Mouse (Mus musculus): Measurements from ENCODE around the gene Rpl18.

The Rpl18 gene

DNA sequence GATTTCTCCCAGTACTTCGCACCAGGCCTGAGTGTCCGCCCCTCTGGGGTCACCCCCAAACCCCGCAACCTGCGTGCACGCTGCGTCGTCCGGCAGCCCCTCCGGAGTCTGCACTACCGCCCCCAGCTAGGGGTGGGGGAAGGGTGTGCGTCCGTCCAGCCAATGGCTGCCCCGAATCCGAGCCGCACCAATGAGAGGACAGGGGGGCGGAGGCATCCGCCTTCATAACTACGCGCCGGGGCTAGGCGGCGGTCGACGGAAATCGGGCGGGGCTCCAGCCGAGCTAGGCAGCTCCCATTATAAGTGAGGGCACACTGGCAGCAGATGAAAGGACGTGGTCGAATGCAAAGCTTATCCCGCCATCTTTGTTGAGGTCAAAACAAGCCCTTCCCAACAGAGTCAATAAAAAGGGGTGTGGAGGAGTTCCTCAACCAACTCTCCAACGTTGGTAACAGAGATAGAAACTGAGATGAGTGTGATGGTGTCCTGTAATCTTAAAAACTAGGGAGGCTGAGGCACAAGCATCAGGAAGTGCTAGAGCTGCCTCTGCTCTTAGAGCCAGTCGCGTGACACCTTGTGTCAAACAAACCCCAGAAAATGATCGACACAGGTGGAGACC lies at the start of gene Rpl18:
Rpl18 (plus strand) TSS at position 368 of the 619 bp plus-strand sequence.
- peak; percentile 97 to 99 for DNase-seq (ENCODE audit: low spot score in 2 of 2)

DNA sequence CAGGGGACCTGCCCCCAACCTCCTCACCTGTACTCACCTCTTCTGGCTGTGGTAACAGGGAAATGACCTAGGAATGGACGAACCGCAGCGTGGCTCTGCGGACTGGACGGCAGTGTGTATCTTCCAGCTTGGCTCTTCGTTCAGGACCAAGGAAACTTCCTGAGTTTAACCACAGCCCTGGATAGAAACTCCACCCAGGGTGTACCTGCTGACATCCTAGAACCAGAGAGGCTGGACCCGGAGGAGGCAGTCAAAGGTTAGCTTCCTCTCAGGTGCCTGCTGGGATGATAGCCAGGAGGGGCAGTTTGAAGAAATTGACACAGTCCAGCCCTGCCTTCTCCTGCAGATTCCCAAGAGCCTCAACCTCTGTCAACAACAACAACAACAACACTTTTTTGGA lies 49.1 kb upstream of the Rpl18 start, which contains the start of gene Fut2:
Fut2 (minus strand) TSS at position 234 of the 400 bp plus-strand sequence.
- DNase-seq (ENCODE audit: low spot score in 2 of 2) = no peak

DNA sequence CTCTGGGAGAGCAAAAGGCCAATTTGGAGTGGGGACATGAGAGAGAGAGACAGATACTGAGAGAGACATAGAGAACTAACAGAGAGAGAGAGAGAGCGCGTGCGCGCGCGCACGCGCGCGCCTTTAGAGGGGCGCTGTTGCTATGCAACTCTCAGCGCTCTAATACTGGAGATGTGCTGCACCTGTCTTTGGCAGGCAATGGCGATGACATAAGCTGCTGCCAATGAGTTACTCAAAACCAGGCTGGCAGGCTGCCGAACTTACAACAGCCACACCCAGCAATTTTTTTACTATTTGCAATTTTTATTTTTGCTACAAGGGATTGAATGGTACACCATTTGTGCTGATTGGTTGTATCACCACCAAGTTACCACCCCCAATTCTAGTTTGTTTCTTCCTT lies 47.5 kb upstream of the Rpl18 start:
- DNase-seq (ENCODE audit: low spot score in 2 of 2) = no peak

DNA sequence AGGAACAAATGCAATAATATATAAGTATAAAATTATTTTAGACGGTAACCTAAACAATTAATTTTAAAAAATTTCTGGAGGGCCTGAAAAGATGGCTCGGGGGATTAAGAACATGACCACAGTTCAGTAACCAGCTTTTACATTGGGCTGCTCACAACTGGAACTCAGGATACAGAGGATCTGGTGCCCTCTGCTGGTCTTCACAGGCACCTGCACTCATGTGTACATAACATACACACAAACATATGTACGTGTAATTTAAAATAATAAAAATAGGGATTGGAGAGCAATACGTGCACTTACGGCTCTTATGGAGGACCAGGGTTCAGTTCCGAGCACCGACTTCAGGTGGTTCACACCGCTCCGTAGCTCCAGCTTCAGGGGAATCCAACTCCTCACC lies 46.3 kb upstream of the Rpl18 start:
- DNase-seq (ENCODE audit: low spot score in 2 of 2) = no peak

DNA sequence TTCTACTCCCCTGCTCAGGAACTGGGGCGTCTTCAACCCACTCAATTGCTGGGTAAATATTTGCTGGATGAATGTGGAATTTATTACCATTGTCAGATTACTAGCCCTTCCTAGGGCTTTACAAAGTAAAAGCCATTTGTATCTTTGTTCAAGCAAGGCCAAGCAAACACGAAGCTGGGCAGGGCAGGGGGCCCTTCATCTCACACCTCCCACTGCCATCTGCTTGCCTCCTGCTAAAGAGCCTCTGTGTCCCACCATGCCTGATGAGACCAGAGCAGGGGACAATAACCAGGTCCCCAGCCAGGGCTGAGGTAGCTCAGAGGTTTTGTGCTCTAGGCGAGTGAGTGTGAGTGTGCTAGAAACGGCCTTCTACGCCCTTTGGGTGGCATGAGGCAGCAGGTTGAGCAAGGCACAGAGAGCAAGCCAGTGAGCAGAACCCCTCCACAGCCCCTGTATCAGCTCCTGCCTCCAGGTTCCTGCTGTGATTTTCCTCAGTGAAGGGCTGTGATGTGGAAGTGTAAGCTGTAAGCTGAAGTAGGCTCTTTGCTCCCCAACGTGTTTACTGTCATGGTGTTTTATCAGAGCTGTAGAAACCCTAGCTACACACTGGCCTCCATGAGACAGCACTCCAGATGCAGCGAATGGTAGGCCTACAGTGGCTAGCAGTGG lies 37.5 kb upstream of the Rpl18 start:
- DNase-seq (ENCODE audit: low spot score in 2 of 2) = no peak

DNA sequence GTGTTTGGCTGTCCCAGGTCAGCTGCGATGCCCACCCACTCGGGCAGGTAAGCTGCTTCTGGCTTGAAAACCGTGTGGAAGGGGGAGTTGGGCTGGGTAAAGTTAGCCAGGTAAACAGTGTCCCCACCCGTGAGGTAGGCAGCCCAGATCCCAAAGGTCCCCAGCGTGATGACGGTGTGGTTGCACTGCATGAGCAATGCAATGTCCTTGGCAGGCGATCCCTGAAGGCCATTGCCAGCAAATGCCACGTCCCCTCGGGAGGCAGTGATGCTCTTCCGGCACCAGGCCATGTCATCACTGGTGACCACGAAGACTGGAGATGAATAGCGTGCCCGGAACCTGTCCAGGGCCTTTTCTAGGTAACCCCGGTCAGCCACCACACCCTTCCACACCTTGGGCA lies 36.7 kb upstream of the Rpl18 start:
- no peak for DNase-seq (ENCODE audit: low spot score in 2 of 2)

DNA sequence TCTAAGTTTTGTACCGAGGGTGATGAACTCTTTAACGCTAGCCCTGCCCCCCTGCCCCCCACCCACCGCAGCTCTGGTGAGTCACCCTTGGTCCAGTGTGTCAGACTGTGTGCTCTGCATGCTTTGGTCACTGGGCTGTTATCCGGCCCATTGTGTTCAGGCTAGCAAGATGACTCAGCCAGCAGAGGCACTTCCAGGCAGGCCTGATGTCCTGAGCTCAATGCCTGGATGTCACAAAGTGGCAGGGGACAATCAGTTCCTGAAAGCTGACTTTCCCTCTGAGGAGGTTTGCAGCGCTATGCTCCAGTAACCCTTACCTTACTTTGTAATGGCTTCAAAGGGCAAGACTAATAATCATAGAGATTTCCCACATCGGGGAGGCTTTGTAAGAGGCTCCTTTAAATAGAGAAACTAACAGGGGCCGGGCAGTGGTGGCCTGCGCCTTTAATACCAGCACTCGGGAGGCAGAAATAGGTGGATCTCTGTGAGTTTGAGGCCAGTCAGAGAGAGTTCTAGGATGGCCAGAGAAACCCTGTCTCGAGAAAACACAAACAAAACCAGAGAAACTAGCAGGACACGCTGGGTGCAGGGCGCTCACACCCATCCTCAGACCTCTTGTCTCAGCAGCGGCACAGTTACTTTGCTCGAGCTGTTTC lies 35.2 kb upstream of the Rpl18 start:
- no peak for DNase-seq (ENCODE audit: low spot score in 2 of 2)

DNA sequence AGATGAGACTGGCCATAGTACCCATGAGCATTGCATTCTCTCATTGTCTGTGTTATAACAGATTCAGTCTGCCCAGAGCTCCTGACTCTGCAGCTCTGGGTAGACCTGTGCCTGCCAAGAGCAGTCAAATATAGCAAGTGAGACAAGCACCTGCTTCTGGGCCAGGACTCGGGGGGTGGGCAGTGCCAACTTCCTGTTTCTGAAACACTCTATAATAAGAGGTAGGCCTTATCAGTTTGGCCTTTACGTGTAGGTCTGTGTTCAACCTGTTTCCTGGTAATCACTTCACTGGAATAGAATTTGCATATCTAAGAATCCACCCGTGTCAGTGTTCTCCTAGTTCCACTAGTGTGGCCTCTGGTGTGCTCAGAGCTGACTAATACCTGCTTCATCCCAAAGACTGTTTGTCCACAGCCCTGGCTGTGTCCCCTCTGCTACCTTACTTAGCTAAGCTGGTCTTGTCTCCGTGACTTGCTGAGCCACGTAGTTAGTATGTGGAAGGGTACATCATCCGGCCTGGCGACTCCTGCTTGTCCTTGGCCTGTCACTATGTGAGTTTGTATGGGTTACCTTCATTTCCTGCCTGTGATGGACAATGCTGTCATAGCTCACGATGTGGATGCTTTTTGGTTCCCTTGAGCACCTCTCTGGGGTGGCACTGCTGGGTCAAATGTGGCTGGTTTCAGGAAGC lies 34.1 kb upstream of the Rpl18 start:
- no peak for DNase-seq (ENCODE audit: low spot score in 2 of 2)

DNA sequence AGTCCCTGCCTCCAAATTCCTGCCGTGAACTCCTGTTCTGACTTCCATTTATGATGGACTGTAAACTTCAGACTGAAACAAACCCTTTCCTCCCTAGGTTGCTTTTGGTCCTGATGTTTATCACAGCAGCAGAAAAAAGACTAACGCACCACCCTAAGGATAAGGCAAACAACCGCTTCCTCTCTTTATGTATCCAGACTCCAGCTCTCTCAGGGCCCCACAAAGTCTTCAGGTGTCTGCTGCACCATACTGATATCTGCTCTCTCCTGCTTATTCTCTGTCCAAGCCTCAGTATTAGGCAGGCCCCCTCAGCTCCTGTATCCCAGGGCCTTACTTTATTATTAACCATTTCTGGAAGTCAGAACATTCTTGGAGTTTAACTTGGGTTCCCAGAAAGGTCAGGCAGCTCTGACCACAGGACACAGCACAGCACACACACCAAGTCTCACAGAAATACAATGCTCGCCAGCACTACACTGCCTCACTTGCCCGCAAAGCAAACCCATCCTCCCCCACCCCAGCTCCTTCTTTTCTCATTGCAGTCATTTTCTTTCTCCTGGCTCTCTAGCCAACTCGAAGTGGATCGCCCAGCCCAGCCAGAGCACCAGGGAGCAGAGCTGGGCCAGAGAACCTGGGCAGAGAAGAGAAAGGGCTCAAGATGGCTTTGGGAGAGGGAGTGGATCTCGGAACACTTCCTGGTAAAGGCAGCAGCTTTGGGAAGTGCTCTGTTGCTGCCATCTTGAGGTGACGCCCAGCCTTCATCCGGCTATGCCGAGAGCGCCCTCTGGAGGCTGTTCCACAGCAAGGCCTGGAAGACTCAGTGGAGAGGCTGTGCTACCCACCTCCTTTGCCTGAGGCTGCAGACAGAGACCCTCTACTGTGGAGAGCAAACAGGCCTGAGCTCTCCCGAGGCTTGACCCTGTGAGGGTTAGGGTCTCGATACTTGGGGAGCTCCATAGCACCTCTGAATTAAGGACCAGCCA lies 32.8 kb upstream of the Rpl18 start:
- peak in 1 of 2 experiments; percentile 85 for DNase-seq (ENCODE audit: low spot score in 2 of 2)

DNA sequence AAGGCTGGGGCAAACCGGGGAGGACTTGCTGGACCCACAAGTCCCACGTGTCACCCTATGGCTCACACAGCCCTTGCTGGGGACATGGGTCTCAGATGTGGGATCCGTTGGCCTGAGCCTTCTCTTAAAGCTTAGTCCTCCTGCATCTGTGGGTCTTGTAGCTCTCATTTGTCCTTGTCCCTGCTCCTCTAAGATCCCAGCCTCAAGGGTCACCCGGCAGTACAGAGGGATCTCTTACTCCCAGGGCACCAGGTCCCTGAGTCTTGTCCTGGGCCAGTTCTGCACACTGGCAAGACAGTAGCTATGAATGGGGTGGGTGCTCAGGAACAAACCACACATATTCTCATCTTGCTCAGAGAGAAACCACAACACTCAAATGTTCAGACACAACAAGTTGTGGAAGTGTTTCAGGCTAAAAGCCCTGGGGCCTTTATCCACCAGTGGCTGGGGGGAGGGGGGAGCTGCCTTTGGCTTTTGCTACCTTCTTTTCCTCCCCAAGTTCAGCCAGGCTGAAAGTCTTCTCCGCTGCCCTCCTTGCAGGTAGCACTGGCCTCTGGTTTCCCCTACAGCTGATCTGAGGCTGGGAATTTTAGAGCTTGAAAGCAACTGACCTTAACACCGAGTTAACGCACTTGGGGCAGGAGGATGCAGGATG lies 31.7 kb upstream of the Rpl18 start, which contains the start of gene Ntn5:
Ntn5 (plus strand) TSS at position 627 of the 655 bp plus-strand sequence.
- no peak for DNase-seq (ENCODE audit: low spot score in 2 of 2)

DNA sequence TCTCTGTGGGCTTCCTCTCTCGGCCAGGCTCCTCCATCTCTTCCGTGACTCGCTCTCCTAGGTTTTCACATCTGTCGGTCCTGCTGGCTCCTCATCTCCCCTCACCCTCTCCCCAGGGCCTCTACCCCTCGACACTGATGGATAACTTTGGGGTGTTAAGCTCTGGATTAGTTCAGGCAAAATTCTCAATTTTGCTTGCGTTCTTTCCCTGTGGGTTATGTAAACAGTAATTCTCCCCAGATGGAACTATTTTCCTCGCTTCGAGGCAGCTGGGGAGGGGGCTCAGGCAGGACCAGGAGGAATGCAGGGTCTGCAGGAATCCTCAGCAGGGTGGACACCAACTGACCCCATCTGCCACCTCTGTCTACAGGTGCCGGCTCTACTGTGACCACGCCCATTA lies 29.4 kb upstream of the Rpl18 start:
- no peak for DNase-seq (ENCODE audit: low spot score in 2 of 2)

DNA sequence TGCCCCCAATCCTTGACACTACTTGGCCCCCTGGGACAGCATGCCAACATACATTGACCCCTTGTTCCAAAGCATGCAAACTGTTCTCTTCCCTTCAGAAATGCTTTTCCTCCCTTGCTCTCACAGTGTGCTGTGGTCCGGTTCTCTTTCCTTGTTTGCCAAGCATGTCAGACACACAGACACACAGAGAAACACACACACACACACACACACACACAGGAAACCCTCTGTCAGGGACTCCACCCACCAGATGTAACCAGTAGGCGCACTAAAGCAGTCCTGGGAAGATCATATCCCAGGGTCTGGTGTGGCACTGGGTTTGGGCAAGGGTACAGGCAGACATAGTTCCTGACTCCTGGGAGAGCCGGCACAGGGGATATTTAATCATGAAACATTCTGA lies 28.4 kb upstream of the Rpl18 start:
- no peak for DNase-seq (ENCODE audit: low spot score in 2 of 2)

DNA sequence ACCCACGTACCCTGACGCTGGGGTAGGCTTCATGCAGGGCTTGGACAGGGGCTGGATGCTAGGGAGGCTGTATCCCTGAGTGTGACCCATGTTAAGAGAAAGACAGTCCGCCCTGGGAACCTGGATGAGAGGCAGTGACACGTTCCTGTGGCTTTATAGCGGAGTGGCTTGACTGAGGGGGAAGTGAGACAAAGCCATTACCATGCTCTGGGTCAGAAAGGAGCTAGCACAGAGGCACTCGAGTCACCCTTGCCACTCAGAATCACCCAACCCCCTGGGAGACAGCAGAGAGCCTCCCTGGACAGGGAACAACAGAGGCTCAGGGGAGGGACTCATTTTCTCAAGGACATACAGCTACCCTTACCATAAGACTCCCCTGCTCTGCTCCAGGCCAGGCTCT lies 26.2 kb upstream of the Rpl18 start:
- no peak for DNase-seq (ENCODE audit: low spot score in 2 of 2)

DNA sequence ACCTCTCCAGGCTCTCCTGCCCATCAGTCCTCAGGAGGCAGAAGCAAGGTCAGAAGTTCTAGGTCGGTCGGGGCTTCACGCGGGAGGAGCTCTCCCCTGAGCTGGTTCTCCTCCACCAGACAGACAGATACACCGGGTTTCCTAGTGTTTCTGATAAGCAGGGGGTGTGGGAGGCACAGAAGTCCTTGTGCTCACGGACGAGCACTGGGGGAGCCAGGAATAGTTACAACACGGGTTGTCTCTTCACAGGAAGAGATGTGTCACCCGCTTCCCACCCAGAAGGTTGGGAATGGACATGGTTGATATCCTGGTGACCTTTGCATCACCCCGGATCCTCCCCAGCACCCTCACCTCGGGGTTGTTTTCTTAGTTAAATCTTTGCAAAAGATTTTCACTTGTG lies 25.5 kb upstream of the Rpl18 start:
- DNase-seq (ENCODE audit: low spot score in 2 of 2) = no peak

DNA sequence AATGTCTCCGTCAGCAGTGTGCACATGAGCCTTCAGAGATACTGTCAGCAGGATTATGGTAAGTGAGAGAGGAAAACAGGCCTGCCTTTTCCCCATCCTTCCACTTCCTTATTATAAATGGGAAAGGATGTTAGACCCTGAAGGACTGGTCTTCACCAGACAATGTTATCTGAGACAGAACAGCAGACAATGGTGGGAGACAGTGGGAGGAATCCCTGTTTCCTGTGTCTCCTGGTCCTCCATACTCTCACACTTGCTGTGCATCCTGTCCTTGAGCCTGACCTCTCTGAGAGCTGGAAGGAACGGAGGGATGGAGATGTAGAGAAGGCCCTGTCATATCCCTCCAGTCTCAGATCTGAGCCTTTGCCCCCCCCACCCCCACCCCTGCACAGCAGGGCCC lies 22.9 kb upstream of the Rpl18 start:
- no peak for DNase-seq (ENCODE audit: low spot score in 2 of 2)

DNA sequence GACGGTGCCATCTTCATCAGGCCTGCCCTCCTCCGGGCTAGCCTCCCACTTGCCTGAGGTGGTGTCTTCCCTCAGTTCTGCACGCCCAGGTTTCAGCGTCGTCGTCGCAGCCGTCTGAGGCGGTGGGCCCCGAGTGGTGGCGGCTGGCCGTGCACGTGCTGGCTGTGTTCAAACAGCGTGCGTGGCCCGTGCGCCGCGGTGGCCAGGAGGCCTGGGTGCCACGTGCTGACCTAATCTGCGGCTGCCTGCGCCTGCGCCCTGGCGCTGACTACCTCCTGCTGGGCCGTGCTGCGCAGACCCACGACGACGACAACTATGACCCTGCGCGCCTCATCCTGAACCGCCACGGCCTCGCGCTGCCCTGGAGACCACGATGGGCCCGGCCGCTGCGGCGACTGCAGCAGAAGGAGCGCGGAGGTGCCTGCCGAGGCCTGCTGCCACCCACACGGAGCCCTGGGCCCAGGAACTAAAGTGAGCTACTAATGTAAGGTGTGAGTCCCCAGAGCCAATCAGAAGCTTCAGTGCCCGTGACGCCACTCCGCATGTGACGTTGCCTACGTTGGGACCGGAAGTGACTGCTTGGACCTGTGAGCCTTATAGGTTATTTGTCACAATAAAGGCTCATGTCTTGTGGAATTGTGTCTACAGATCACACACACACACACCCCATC lies 21.2 kb upstream of the Rpl18 start, which contains the start of gene Sec1:
Sec1 (minus strand) TSS at position 482 of the 671 bp plus-strand sequence.
- DNase-seq (ENCODE audit: low spot score in 2 of 2) = no peak

DNA sequence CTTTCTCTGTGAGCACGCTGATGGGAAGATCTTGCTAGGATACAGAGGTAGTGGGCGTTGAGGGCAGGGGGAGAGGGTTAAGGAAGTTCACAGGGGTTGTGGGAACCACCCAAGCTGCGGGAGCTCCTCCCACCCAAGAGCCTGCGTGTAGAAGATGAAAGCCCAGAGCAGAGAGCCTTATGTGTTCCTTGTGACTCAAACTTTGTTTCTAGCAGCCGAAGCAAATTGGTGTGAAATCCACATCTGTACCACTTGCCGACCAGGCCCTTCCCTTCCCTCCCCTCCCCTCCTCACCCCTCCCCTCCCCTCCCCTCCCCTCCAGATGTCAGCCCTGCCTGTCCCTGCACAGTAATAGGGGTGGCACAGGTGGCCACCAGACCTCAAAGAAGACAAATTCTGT lies 20.2 kb upstream of the Rpl18 start:
- DNase-seq (ENCODE audit: low spot score in 2 of 2) = no peak

DNA sequence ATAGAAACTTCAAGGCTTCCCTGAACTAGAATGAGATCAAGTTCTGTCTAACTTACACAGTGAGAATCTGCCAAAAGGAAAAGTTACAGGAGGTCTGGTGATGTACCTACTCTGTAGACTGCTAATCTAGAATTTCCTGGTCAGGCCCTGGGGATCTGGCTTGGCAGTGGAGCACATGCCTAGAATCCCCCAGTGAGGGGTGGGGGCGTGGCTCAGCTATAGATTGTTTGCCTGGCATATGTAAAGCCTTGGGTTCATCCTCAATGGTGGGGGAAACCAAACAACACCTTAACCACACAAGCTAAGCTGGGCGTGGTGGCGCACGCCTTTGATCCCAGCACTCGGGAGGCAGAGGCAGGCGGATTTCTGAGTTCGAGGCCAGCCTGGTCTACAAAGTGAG lies 17.4 kb upstream of the Rpl18 start:
- no peak for DNase-seq (ENCODE audit: low spot score in 2 of 2)

DNA sequence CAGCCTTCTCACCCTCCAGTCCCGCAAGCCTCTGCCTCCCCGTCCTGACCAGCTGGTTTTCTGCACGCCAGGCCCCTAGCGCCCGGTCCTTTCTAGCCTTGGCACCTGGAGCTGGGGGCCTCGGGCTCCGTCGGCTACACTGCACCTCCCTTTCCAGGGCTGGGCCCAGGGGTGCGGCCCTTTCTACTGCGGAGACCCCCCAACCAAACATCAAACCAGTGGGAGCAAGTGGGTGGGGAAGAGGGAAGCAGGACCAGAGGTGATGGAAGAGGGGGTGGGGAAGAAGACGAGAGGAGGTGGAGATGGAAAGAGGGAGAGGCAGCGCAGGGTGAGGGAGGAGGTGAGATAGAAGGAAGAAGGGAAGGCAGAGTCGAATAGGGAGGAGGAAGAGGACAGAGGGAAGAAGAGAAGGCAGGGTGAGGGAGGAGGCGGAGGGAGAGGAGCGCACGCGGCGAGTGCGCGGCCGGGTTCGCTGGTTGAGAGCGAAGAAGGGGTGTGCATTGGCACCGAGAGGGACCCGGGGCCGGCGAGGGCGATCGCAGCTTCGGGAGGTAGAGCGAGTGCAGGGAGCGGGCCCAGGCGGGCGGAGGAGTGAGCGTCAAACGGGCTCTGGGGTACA lies 15.6 kb upstream of the Rpl18 start, which contains the start of gene Car11:
Car11 (plus strand) TSS at position 321 of the 619 bp plus-strand sequence.
- DNase-seq (ENCODE audit: low spot score in 2 of 2) = peak in 1 of 2 experiments; percentile 58
